Mouse (Mus musculus) hindbrain, embryonic 11.5 days (tissue): ENCODE measurements around the gene Ezh1. TPM values are rescaled to one million over a fixed set of nuclear protein-coding genes. Genes with fewer than 3 reads are reported as not detected.

ENCODE experiments used
- ATAC-seq: fragments of 200-750 bp; cut with Nextera tagmentation; 2 replicates; pipeline ENCODE4 v1.8.0; 2017; ENCODE audit warnings: mild to moderate bottlenecking, moderate TSS enrichment, moderate library complexity; ENCODE audit not compliant: low FRiP score
- DNase-seq: peaks from one replicate; pipeline ENCODE4 v3.0.0-alpha.2; 2015; ENCODE audit warnings: low spot score
- H3K27ac ChIP-seq: fragments of 300-500 bp; sonication (generic); 2 replicates; pipeline ENCODE4 v1.5.1; 2014; ENCODE audit warnings: mild to moderate bottlenecking, low read depth, low read length
- H3K27me3 ChIP-seq: fragments of 300-500 bp; sonication (generic); 2 replicates; pipeline ENCODE4 v1.6.1; 2014; ENCODE audit warnings: mild to moderate bottlenecking, low read length, moderate library complexity, mixed read lengths; ENCODE audit not compliant: control insufficient read depth, insufficient read depth
- H3K36me3 ChIP-seq: fragments of 300-500 bp; sonication (generic); 2 replicates; pipeline ENCODE4 v1.6.1; 2014; ENCODE audit warnings: mild to moderate bottlenecking, low read length, moderate library complexity, mixed read lengths; ENCODE audit not compliant: control insufficient read depth, insufficient read depth
- H3K4me1 ChIP-seq: fragments of 300-500 bp; sonication (generic); replicated peaks from 2 replicates; pipeline ENCODE4 v1.6.1; 2014; ENCODE audit warnings: low read length, mixed read lengths; ENCODE audit not compliant: control insufficient read depth, insufficient read depth
- H3K4me2 ChIP-seq: fragments of 300-500 bp; sonication (generic); replicated peaks from 2 replicates; pipeline ENCODE4 v1.6.1; 2014; ENCODE audit warnings: mild to moderate bottlenecking, low read depth, low read length
- H3K4me3 ChIP-seq: fragments of 300-500 bp; sonication (generic); 2 replicates; pipeline ENCODE4 v1.5.1; 2014; ENCODE audit warnings: low read depth, low read length
- H3K9ac ChIP-seq: fragments of 300-500 bp; sonication (generic); 2 replicates; pipeline ENCODE4 v1.6.1; 2014; ENCODE audit warnings: low read depth, low read length
- H3K9me3 ChIP-seq: fragments of 300-500 bp; sonication (generic); 2 replicates; pipeline ENCODE4 v1.6.1; 2016; ENCODE audit warnings: low read length; ENCODE audit not compliant: control insufficient read depth
- WGBS: fragments of 180-500 bp; shearing (Covaris S2); extraction: QIAGEN DNeasy Blood & Tissue Kit; methylation state at CpG from one replicate; pipeline ENCODE4 v1.1.7; 2014; 5-methylcytosine and 5-hydroxymethylcytosine counted together
- polyA plus RNA-seq: library from polyadenylated mRNA; unstranded; fragments of >200 nt; fragmentation: Nextera tagmentation; extraction: Ambion mirVana; gene quantifications from 2 replicates; pipeline ENCODE4 v1.2.1, GENCODE M21; 2014

The Ezh1 gene
- polyA plus RNA-seq, 1 experiment from 2014 or later = 11.1 TPM

GRCm38 (mm10) chr11:101172434-101172815 lies 53.8 kb downstream of the Ezh1 start:
- Histone ChIP-seq H3K27ac (0 out of 2 replicates have a peak overlapping the region, but pooled peaks have one; percentile 60), H3K27me3 (peaks cover 75% of the 10 kb centered on the region), H3K36me3 (no peaks in the 10 kb centered on the region), H3K4me2 (peak overlapping the region; percentile 66), H3K9ac (peak overlapping the region; percentile 24; the same call in 1 of the 2 replicates), H3K4me3 (peak overlapping the region; percentile 39), H3K9me3 (no peaks in the 10 kb centered on the region), H3K4me1 (peaks cover 32% of the 10 kb centered on the region; the same call in 1 of the 2 replicates)
- WGBS = 21% methylated on average over 5 of the region's 5 CpGs
- ATAC-seq = no peak
- no peak for DNase-seq

- Histone ChIP-seq H3K4me3 (peak overlapping the region; percentile 39), H3K9ac (peak overlapping the region; percentile 24; the same call in 1 of the 2 replicates), H3K4me1 (peaks cover 31% of the 10 kb centered on the region; the same call in 1 of the 2 replicates), H3K27me3 (peaks cover 75% of the 10 kb centered on the region), H3K4me2 (peak overlapping the region; percentile 66), H3K9me3 (no peaks in the 10 kb centered on the region), H3K27ac (0 out of 2 replicates have a peak overlapping the region, but pooled peaks have one; percentile 60), H3K36me3 (no peaks in the 10 kb centered on the region)
- ATAC-seq (peak; percentile 37; the same call in 1 of the 2 replicates), DNase-seq (peak; percentile 82)
- WGBS = under 1% methylated on average over 31 of the region's 31 CpGs
Measured at GRCm38 (mm10) chr11:101171721-101172433, 54.4 kb downstream of the Ezh1 start.

GRCm38 (mm10) chr11:101170811-101171610 lies 55.3 kb downstream of the Ezh1 start, which contains the start of gene Plekhh3:
Gene Plekhh3 (minus strand): TSS chr11:101171351.
- Histone ChIP-seq H3K27me3 (peaks cover 75% of the 10 kb centered on the region), H3K9me3 (no peaks in the 10 kb centered on the region), H3K36me3 (no peaks in the 10 kb centered on the region), H3K4me2 (peak within 1 kb of the TSS; percentile 86), H3K27ac (peak within 1 kb of the TSS; percentile 65), H3K4me1 (peaks cover 27% of the 10 kb centered on the region; the same call in 1 of the 2 replicates), H3K9ac (peak within 1 kb of the TSS; percentile 66), H3K4me3 (peak within 1 kb of the TSS; percentile 72)
- ATAC-seq (peak; percentile 96), DNase-seq (peak; percentile 94)
- under 1% methylated on average over 49 of the region's 50 CpGs for WGBS

GRCm38 (mm10) chr11:101170354-101170810 lies 55.9 kb downstream of the Ezh1 start, which contains the start of gene Cntnap1:
Gene Cntnap1 (plus strand): TSS chr11:101170523.
- Histone ChIP-seq H3K27ac (peak within 1 kb of the TSS; percentile 65), H3K4me3 (peak within 1 kb of the TSS; percentile 72), H3K9me3 (no peaks in the 10 kb centered on the region), H3K36me3 (no peaks in the 10 kb centered on the region), H3K27me3 (peaks cover 74% of the 10 kb centered on the region), H3K4me2 (peak within 1 kb of the TSS; percentile 86), H3K4me1 (peaks cover 27% of the 10 kb centered on the region; the same call in 1 of the 2 replicates), H3K9ac (peak within 1 kb of the TSS; percentile 66)
- under 1% methylated on average over 35 of the region's 35 CpGs for WGBS
- DNase-seq (no peak), ATAC-seq (no peak)

GRCm38 (mm10) chr11:101169301-101170107 lies 56.8 kb downstream of the Ezh1 start:
- Histone ChIP-seq H3K27me3 (peaks cover 74% of the 10 kb centered on the region), H3K4me2 (peak overlapping the region; percentile 86), H3K9me3 (no peaks in the 10 kb centered on the region), H3K4me3 (peak overlapping the region; percentile 72), H3K4me1 (peaks cover 25% of the 10 kb centered on the region; the same call in 1 of the 2 replicates), H3K36me3 (no peaks in the 10 kb centered on the region), H3K9ac (peak overlapping the region; percentile 66), H3K27ac (no peak overlapping the region)
- no peak for ATAC-seq
- 13% methylated on average over 17 of the region's 17 CpGs for WGBS
- DNase-seq = no peak

- Histone ChIP-seq H3K27ac (no peak overlapping the region), H3K27me3 (peaks cover 76% of the 10 kb centered on the region), H3K9me3 (no peaks in the 10 kb centered on the region), H3K4me1 (peaks cover 22% of the 10 kb centered on the region), H3K36me3 (no peaks in the 10 kb centered on the region), H3K4me2 (no peak overlapping the region), H3K9ac (no peak overlapping the region), H3K4me3 (no peak overlapping the region)
- no peak for ATAC-seq
- WGBS = 61% methylated on average over 18 of the region's 18 CpGs
- DNase-seq = no peak
Measured at GRCm38 (mm10) chr11:101168301-101168980, 57.8 kb downstream of the Ezh1 start.

GRCm38 (mm10) chr11:101167963-101168300 lies 58.3 kb downstream of the Ezh1 start:
- ATAC-seq (no peak), DNase-seq (no peak)
- H3K36me3 ChIP-seq = no peaks in the 10 kb centered on the region
- no peak overlapping the region for H3K9ac ChIP-seq
- H3K4me1 ChIP-seq = peaks cover 17% of the 10 kb centered on the region
- H3K4me3 ChIP-seq = no peak overlapping the region
- WGBS = 39% methylated on average over 8 of the region's 8 CpGs
- no peak overlapping the region for H3K27ac ChIP-seq
- H3K9me3 ChIP-seq = no peaks in the 10 kb centered on the region
- peaks cover 76% of the 10 kb centered on the region for H3K27me3 ChIP-seq
- no peak overlapping the region for H3K4me2 ChIP-seq
